Mouse (Mus musculus): ENCODE data around the gene Syne3. TPM values are rescaled to one million over a fixed set of nuclear protein-coding genes. Genes with fewer than 3 reads are reported as not detected.
A peak's percentile ranks its signal among the peaks of the same experiment; 100 is the strongest.

Syne3 gene
- polyA plus RNA-seq, 1 experiment = 11.6 TPM

- Histone ChIP-seq H3K4me3 (peak overlapping the region; percentile 74), H3K79me2 (ENCODE audit: control insufficient read depth, insufficient read depth) (peaks cover 43% of the 10 kb centered on the region), H3K4me2 (ENCODE audit: low read depth) (no peak overlapping the region), H3K27me3 (ENCODE audit: control insufficient read depth, insufficient read depth, insufficient read length) (no peaks in the 10 kb centered on the region), H3K36me3 (ENCODE audit: control insufficient read depth, insufficient read depth) (no peaks in the 10 kb centered on the region), H3ac (ENCODE audit: control insufficient read depth, insufficient read length) (no peak overlapping the region)
- TF ChIP-seq REST (IDR thresholded peaks at IDR 0.05; ENCODE audit: insufficient read depth, insufficient read length) (no peak), POLR2A (IDR thresholded peaks at IDR 0.05; ENCODE audit: insufficient read length, low read depth) (no peak), MAX (IDR thresholded peaks at IDR 0.05; ENCODE audit: low read depth) (no peak), TCF3 (IDR thresholded peaks at IDR 0.05; ENCODE audit: insufficient read length, low read depth) (no peak), USF1 (IDR thresholded peaks at IDR 0.05; ENCODE audit: low read depth) (no peak), CEBPB (IDR thresholded peaks at IDR 0.05; ENCODE audit: insufficient read depth, poor library complexity, severe bottlenecking) (no peak), TCF12 (IDR thresholded peaks at IDR 0.05; ENCODE audit: insufficient read depth, poor library complexity, severe bottlenecking) (no peak), POLR2AphosphoS2 (IDR thresholded peaks at IDR 0.05; ENCODE audit: insufficient read length, low read depth) (no peak), SRF (IDR thresholded peaks at IDR 0.05; ENCODE audit: control insufficient read depth, insufficient read length, low read depth) (no peak), MYOG (IDR thresholded peaks at IDR 0.05; ENCODE audit: control insufficient read depth in 1 of 3, insufficient read depth in 1 of 3, insufficient read length in 2 of 3, low read depth in 2 of 3) (no peak), MYOD1 (IDR thresholded peaks at IDR 0.05; ENCODE audit: control insufficient read depth in 1 of 3, insufficient read length in 2 of 3, low read depth in 2 of 3) (no peak), E2F4 (IDR thresholded peaks at IDR 0.05; ENCODE audit: insufficient read depth) (no peak)
These were observed 20.3 kb upstream of the Syne3 start for GRCm38 (mm10) chr12:105029890-105030289.

- H3K4me2 ChIP-seq (ENCODE audit: low read depth) = peak overlapping the region; percentile 36
- TF ChIP-seq REST (IDR thresholded peaks at IDR 0.05; ENCODE audit: insufficient read depth, insufficient read length) (no peak), MAX (IDR thresholded peaks at IDR 0.05; ENCODE audit: low read depth) (no peak), SRF (IDR thresholded peaks at IDR 0.05; ENCODE audit: control insufficient read depth, insufficient read length, low read depth) (no peak), MYOD1 (IDR thresholded peaks at IDR 0.05; ENCODE audit: control insufficient read depth in 1 of 3, insufficient read length in 2 of 3, low read depth in 2 of 3) (peak in 2 of 3 experiments; percentile 17 to 32), USF1 (IDR thresholded peaks at IDR 0.05; ENCODE audit: low read depth) (no peak), TCF12 (IDR thresholded peaks at IDR 0.05; ENCODE audit: insufficient read depth, poor library complexity, severe bottlenecking) (no peak), POLR2AphosphoS2 (IDR thresholded peaks at IDR 0.05; ENCODE audit: insufficient read length, low read depth) (no peak), MYOG (IDR thresholded peaks at IDR 0.05; ENCODE audit: control insufficient read depth in 1 of 3, insufficient read depth in 1 of 3, insufficient read length in 2 of 3, low read depth in 2 of 3) (peak in 1 of 3 experiments; percentile 44), E2F4 (IDR thresholded peaks at IDR 0.05; ENCODE audit: insufficient read depth) (no peak), TCF3 (IDR thresholded peaks at IDR 0.05; ENCODE audit: insufficient read length, low read depth) (no peak), CEBPB (IDR thresholded peaks at IDR 0.05; ENCODE audit: insufficient read depth, poor library complexity, severe bottlenecking) (no peak), POLR2A (IDR thresholded peaks at IDR 0.05; ENCODE audit: insufficient read length, low read depth) (no peak)
- no peak overlapping the region for H3ac ChIP-seq (ENCODE audit: control insufficient read depth, insufficient read length)
- no peak overlapping the region for H3K4me3 ChIP-seq
- no peaks in the 10 kb centered on the region for H3K27me3 ChIP-seq (ENCODE audit: control insufficient read depth, insufficient read depth, insufficient read length)
- H3K36me3 ChIP-seq (ENCODE audit: control insufficient read depth, insufficient read depth) = no peaks in the 10 kb centered on the region
- peaks cover 21% of the 10 kb centered on the region for H3K79me2 ChIP-seq (ENCODE audit: control insufficient read depth, insufficient read depth)
These were observed 17.8 kb upstream of the Syne3 start for GRCm38 (mm10) chr12:105027323-105027991.

- H3ac ChIP-seq (ENCODE audit: control insufficient read depth, insufficient read length) = no peak overlapping the region
- H3K4me2 ChIP-seq (ENCODE audit: low read depth) = peak overlapping the region; percentile 49
- H3K79me2 ChIP-seq (ENCODE audit: control insufficient read depth, insufficient read depth) = peaks cover 12% of the 10 kb centered on the region
- no peaks in the 10 kb centered on the region for H3K36me3 ChIP-seq (ENCODE audit: control insufficient read depth, insufficient read depth)
- no peak overlapping the region for H3K4me3 ChIP-seq
- H3K27me3 ChIP-seq (ENCODE audit: control insufficient read depth, insufficient read depth, insufficient read length) = no peaks in the 10 kb centered on the region
- TF ChIP-seq USF1 (IDR thresholded peaks at IDR 0.05; ENCODE audit: low read depth) (peak; percentile 70), CEBPB (IDR thresholded peaks at IDR 0.05; ENCODE audit: insufficient read depth, poor library complexity, severe bottlenecking) (no peak), SRF (IDR thresholded peaks at IDR 0.05; ENCODE audit: control insufficient read depth, insufficient read length, low read depth) (no peak)
These were observed 16.5 kb upstream of the Syne3 start for GRCm38 (mm10) chr12:105025947-105026586.

GRCm38 (mm10) chr12:105025271-105025946 lies 15.8 kb upstream of the Syne3 start:
- Histone ChIP-seq H3K4me2 (ENCODE audit: low read depth) (peak overlapping the region; percentile 49), H3ac (ENCODE audit: control insufficient read depth, insufficient read length) (no peak overlapping the region), H3K79me2 (ENCODE audit: control insufficient read depth, insufficient read depth) (peaks cover 6% of the 10 kb centered on the region), H3K4me3 (no peak overlapping the region), H3K27me3 (ENCODE audit: control insufficient read depth, insufficient read depth, insufficient read length) (no peaks in the 10 kb centered on the region), H3K36me3 (ENCODE audit: control insufficient read depth, insufficient read depth) (no peaks in the 10 kb centered on the region)
- TF ChIP-seq MAX (IDR thresholded peaks at IDR 0.05; ENCODE audit: low read depth) (no peak), SRF (IDR thresholded peaks at IDR 0.05; ENCODE audit: control insufficient read depth, insufficient read length, low read depth) (no peak), MYOG (IDR thresholded peaks at IDR 0.05; ENCODE audit: control insufficient read depth in 1 of 3, insufficient read depth in 1 of 3, insufficient read length in 2 of 3, low read depth in 2 of 3) (no peak), POLR2A (IDR thresholded peaks at IDR 0.05; ENCODE audit: insufficient read length, low read depth) (no peak), CEBPB (IDR thresholded peaks at IDR 0.05; ENCODE audit: insufficient read depth, poor library complexity, severe bottlenecking) (no peak), POLR2AphosphoS2 (IDR thresholded peaks at IDR 0.05; ENCODE audit: insufficient read length, low read depth) (no peak), USF1 (IDR thresholded peaks at IDR 0.05; ENCODE audit: low read depth) (no peak), E2F4 (IDR thresholded peaks at IDR 0.05; ENCODE audit: insufficient read depth) (no peak), REST (IDR thresholded peaks at IDR 0.05; ENCODE audit: insufficient read depth, insufficient read length) (no peak), TCF12 (IDR thresholded peaks at IDR 0.05; ENCODE audit: insufficient read depth, poor library complexity, severe bottlenecking) (no peak), MYOD1 (IDR thresholded peaks at IDR 0.05; ENCODE audit: control insufficient read depth in 1 of 3, insufficient read length in 2 of 3, low read depth in 2 of 3) (no peak), TCF3 (IDR thresholded peaks at IDR 0.05; ENCODE audit: insufficient read length, low read depth) (no peak)
